Mouse (Mus musculus) CH12.LX (cell line): ENCODE measurements around the gene Ogdhl. TPM values are rescaled to one million over a fixed set of nuclear protein-coding genes. Genes with fewer than 3 reads are reported as not detected.

ENCODE experiments used
- DNase-seq: peaks from one replicate; pipeline ENCODE4 v3.0.0-alpha.2; 2013; ENCODE audit errors: extremely low read depth
- H3K27ac ChIP-seq: 2 replicates; pipeline ENCODE4 v1.5.1; 2012; ENCODE audit warnings: low read depth, mild to moderate bottlenecking, control low read depth, moderate library complexity; ENCODE audit not compliant: insufficient read depth
- H3K27me3 ChIP-seq: replicated peaks from 2 replicates; pipeline ENCODE3; 2012; ENCODE audit warnings: inconsistent platforms
- H3K36me3 ChIP-seq, 2 experiments: replicated peaks in 1 of 2; 2 replicates each; pipeline versions ENCODE3 to v1.6.1; 2012; ENCODE audit warnings: inconsistent platforms in 1 of 2, low read length in 1 of 2, mild to moderate bottlenecking in 1 of 2, mixed read lengths in 1 of 2, moderate library complexity in 1 of 2; ENCODE audit not compliant: control insufficient read depth in 1 of 2, insufficient read depth in 1 of 2
- H3K4me1 ChIP-seq, 2 experiments: 2 replicates each; pipeline ENCODE4 v1.6.1; 2012; ENCODE audit warnings: inconsistent platforms in 1 of 2, moderate library complexity in 1 of 2; ENCODE audit not compliant: insufficient read depth in 2 of 2, control insufficient read depth in 1 of 2
- H3K4me2 ChIP-seq: 2 replicates; pipeline ENCODE4 v1.6.1; 2012; ENCODE audit warnings: low read depth, mild to moderate bottlenecking, control low read depth; ENCODE audit not compliant: poor library complexity, insufficient read depth, severe bottlenecking
- H3K4me3 ChIP-seq, 3 experiments: fragments of 150-350 bp in 1 of 3; sonication (generic) in 1 of 3; replicated peaks in 1 of 3; 2 replicates each; pipeline versions ENCODE3 to v1.5.1; 2011 to 2012; ENCODE audit warnings: low read depth in 2 of 3, low read length in 2 of 3, mild to moderate bottlenecking in 2 of 3, moderate library complexity in 2 of 3, control low read depth in 1 of 3, improper control_type of control experiment in 1 of 3, inconsistent platforms in 1 of 3, mixed read lengths in 1 of 3; ENCODE audit not compliant: poor library complexity in 1 of 3
- H3K79me2 ChIP-seq: replicated peaks from 2 replicates; pipeline ENCODE4 v1.6.1; 2012; ENCODE audit warnings: mild to moderate bottlenecking, moderate library complexity; ENCODE audit not compliant: control insufficient read depth, poor library complexity, insufficient read depth, severe bottlenecking; ENCODE audit errors: extremely low read depth
- H3K9ac ChIP-seq: 2 replicates; pipeline ENCODE4 v1.6.1; 2012; ENCODE audit warnings: low read depth, mild to moderate bottlenecking, control low read depth, moderate library complexity; ENCODE audit not compliant: insufficient read depth
- H3K9me3 ChIP-seq: replicated peaks from 2 replicates; pipeline ENCODE3; 2012; ENCODE audit warnings: low read length, inconsistent platforms, mixed read lengths
- EP300 ChIP-seq: IDR thresholded peaks from 2 replicates; pipeline ENCODE4 v1.6.1; 2011; ENCODE audit warnings: low read length, improper control_type of control experiment
- GABPA ChIP-seq: IDR thresholded peaks from 2 replicates; pipeline ENCODE4 v1.6.1; 2012; ENCODE audit warnings: low read depth, low read length, improper control_type of control experiment, inconsistent platforms; ENCODE audit not compliant: insufficient replicate concordance
- MAFK ChIP-seq: IDR thresholded peaks from 2 replicates; pipeline ENCODE4 v1.6.1; 2011; ENCODE audit warnings: low read length, improper control_type of control experiment; ENCODE audit not compliant: insufficient replicate concordance
- MAZ ChIP-seq: IDR thresholded peaks from 2 replicates; pipeline ENCODE4 v1.6.1; 2012; ENCODE audit warnings: low read depth, mild to moderate bottlenecking, inconsistent platforms, low read length, improper control_type of control experiment, moderate library complexity
- MEF2A ChIP-seq: IDR thresholded peaks from 2 replicates; pipeline ENCODE4 v1.6.1; 2014; ENCODE audit warnings: low read depth, mild to moderate bottlenecking, inconsistent platforms, low read length, improper control_type of control experiment, borderline replicate concordance
- NELFE ChIP-seq: IDR thresholded peaks from 2 replicates; pipeline ENCODE4 v1.6.1; 2011; ENCODE audit warnings: low read depth, low read length, improper control_type of control experiment
- PAX5 ChIP-seq: IDR thresholded peaks from 2 replicates; pipeline ENCODE4 v1.6.1; 2012; ENCODE audit warnings: low read length, inconsistent platforms, mixed read lengths
- RAD21 ChIP-seq: IDR thresholded peaks from 2 replicates; pipeline ENCODE4 v1.6.1; 2011; ENCODE audit warnings: low read depth, mild to moderate bottlenecking, low read length, improper control_type of control experiment, moderate library complexity
- SIN3A ChIP-seq: IDR thresholded peaks from 2 replicates; pipeline ENCODE4 v1.6.1; 2012; ENCODE audit warnings: low read length, improper control_type of control experiment, inconsistent platforms
- TBP ChIP-seq: conservative IDR thresholded peaks from 2 replicates; pipeline ENCODE4 v1.6.1; 2011; ENCODE audit warnings: low read depth, low read length, improper control_type of control experiment
- UBTF ChIP-seq: IDR thresholded peaks from 2 replicates; pipeline ENCODE4 v1.6.1; 2012; ENCODE audit warnings: low read depth, mild to moderate bottlenecking, inconsistent platforms, low read length, improper control_type of control experiment, moderate library complexity
- USF1 ChIP-seq: IDR thresholded peaks from 2 replicates; pipeline ENCODE4 v1.6.1; 2014; ENCODE audit warnings: low read depth, mild to moderate bottlenecking, inconsistent platforms, low read length, improper control_type of control experiment
- USF2 ChIP-seq: conservative IDR thresholded peaks from 2 replicates; pipeline ENCODE4 v1.6.1; 2011; ENCODE audit warnings: low read depth, low read length, improper control_type of control experiment
- ZNF384 ChIP-seq: IDR thresholded peaks from 2 replicates; pipeline ENCODE4 v1.6.1; 2012; ENCODE audit warnings: low read depth, low read length, improper control_type of control experiment, inconsistent platforms
- dilution Hi-C: fragments of 300-500 bp; cut with MboI; formaldehyde crosslinking; loops from 2 replicates; pipeline ENCODE4 v1.14.3; 2020; ENCODE audit warnings: low sequenced_read_pairs; ENCODE audit not compliant: extremely low pct_unique_long_range_greater_than_20kb, extremely low pct_ligation_motif_present
- in situ Hi-C: fragments of 300-500 bp; cut with MboI; formaldehyde crosslinking; loops from 3 replicates; pipeline ENCODE4 v1.14.3; 2019; ENCODE audit warnings: low sequenced_read_pairs, low pct_ligation_motif_present, low pct_unique_long_range_greater_than_20kb, mixed read lengths
- polyA plus RNA-seq: library from polyadenylated mRNA; unstranded; fragments of >175 nt; gene quantifications from 2 replicates; pipeline ENCODE4 v1.2.1, GENCODE M21; 2012; ENCODE audit warnings: low read depth; ENCODE audit not compliant: insufficient read length
- total RNA-seq, 2 experiments: library from RNA; depleted of rRNA; stranded (reverse); fragments of 300-350 nt in 1 of 2; fragments of >200 nt in 1 of 2; gene quantifications; 2 replicates each; pipeline ENCODE4 v1.2.3; 2012 to 2014

Gene Ogdhl
- total and polyA plus RNA-seq, 3 experiments, result 1.4 to 11.1 (median 6.5) TPM

DNA sequence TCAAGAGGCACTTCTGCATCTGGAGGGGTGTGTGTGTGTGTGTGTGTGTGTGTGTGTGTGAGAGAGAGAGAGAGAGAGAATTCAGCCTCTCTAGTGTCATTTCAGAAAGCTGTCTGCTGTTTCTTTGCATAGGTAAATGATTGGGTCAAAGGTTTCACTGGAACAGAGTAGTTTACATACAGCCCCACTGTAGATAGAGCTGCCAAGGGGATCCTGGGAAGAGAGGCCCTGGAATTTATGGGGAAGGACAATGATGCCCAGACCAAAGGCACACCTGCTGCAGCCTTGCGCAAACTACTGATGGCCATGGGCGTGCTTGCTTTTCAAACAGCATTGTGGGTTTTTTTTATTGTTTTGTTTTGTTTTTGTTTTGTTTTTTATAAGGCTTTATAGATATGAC lies 50.7 kb downstream of the Ogdhl start:
- Histone ChIP-seq H3K4me2 (no peak overlapping the region), H3K27me3 (peaks cover 5% of the 10 kb centered on the region), H3K36me3 (no peaks in the 10 kb centered on the region), H3K79me2 (no peaks in the 10 kb centered on the region), H3K27ac (no peak overlapping the region), H3K9me3 (no peaks in the 10 kb centered on the region), H3K9ac (no peak overlapping the region), H3K4me3 (no peak overlapping the region), H3K4me1 (no peaks in the 10 kb centered on the region)
- in situ Hi-C loops, result no loop called here
- dilution Hi-C loops, result no loop called here
- DNase-seq, result no peak
- no peak for TF ChIP-seq MAFK
- no peak for TF ChIP-seq PAX5
- no peak for TF ChIP-seq EP300
- TF ChIP-seq NELFE, result no peak
- TF ChIP-seq MEF2A, result no peak
- no peak for TF ChIP-seq TBP
- TF ChIP-seq, all 38 proteins: peak for 0

GRCm38 (mm10) chr14:32379395-32380098 lies 57.7 kb downstream of the Ogdhl start:
- no peak overlapping the region for H3K9ac ChIP-seq
- H3K4me2 ChIP-seq, result no peak overlapping the region
- H3K27me3 ChIP-seq, result peaks cover 23% of the 10 kb centered on the region
- in situ Hi-C loops, result no loop called here
- H3K4me1 ChIP-seq, result no peaks in the 10 kb centered on the region
- no peak for DNase-seq
- no peaks in the 10 kb centered on the region for H3K36me3 ChIP-seq
- TF ChIP-seq MAFK, result no peak
- no peak for TF ChIP-seq GABPA
- no peak for TF ChIP-seq PAX5
- TF ChIP-seq RAD21, result no peak
- TF ChIP-seq UBTF, result no peak
- TF ChIP-seq MEF2A, result no peak
- TF ChIP-seq SIN3A, result no peak
- TF ChIP-seq USF1, result no peak
- no peak for TF ChIP-seq EP300
- TF ChIP-seq USF2, result no peak
- TF ChIP-seq ZNF384, result no peak
- TF ChIP-seq MAZ, result no peak
- TF ChIP-seq, all 38 proteins: peak for 0
- Histone ChIP-seq H3K79me2 (no peaks in the 10 kb centered on the region), H3K4me3 (no peak overlapping the region), H3K27ac (no peak overlapping the region), H3K9me3 (no peaks in the 10 kb centered on the region)
- dilution Hi-C loops, result no loop called here
